Mouse (Mus musculus): Measurements from ENCODE around the gene Pcnt. TPM values are rescaled to one million over a fixed set of nuclear protein-coding genes. Genes with fewer than 3 reads are reported as not detected.

Gene Pcnt
- polyA plus RNA-seq, 1 experiment from 2014 or later = 22.5 TPM

Other genes with a start within 250 kb of the Pcnt start
- 45.3 and 49.4 TPM in 2 replicates for gene Prmt2, start 204.9 kb downstream of the Pcnt start, polyA plus RNA-seq (2016; fragmentation: Nextera tagmentation; extraction: Ambion mirVana)
- 0.23 and 0.64 TPM in 2 replicates for gene S100b, start 188.9 kb downstream of the Pcnt start, polyA plus RNA-seq (2016; fragmentation: Nextera tagmentation; extraction: Ambion mirVana)
- gene Dip2a, start 97.5 kb downstream of the Pcnt start, polyA plus RNA-seq (2016; fragmentation: Nextera tagmentation; extraction: Ambion mirVana) = 12.9 and 13.0 TPM in 2 replicates
- gene AC141477.1, start 2.3 kb downstream of the Pcnt start, polyA plus RNA-seq (2016; fragmentation: Nextera tagmentation; extraction: Ambion mirVana) = not detected in 2 replicates
- gene 2610028H24Rik, start 6.3 kb upstream of the Pcnt start, polyA plus RNA-seq (2016; fragmentation: Nextera tagmentation; extraction: Ambion mirVana) = not detected in 2 replicates
- gene Mcm3ap, start 26.1 kb upstream of the Pcnt start, polyA plus RNA-seq (2016; fragmentation: Nextera tagmentation; extraction: Ambion mirVana) = 74.7 and 86.0 TPM in 2 replicates
- gene Ybey, start 26.3 kb upstream of the Pcnt start, polyA plus RNA-seq (2016; fragmentation: Nextera tagmentation; extraction: Ambion mirVana) = 9.5 and 9.7 TPM in 2 replicates
- gene Lss, start 88.8 kb upstream of the Pcnt start, polyA plus RNA-seq (2016; fragmentation: Nextera tagmentation; extraction: Ambion mirVana) = 32.5 and 38.7 TPM in 2 replicates
- not detected in 2 replicates for gene Spatc1l, start 119.5 kb upstream of the Pcnt start, polyA plus RNA-seq (2016; fragmentation: Nextera tagmentation; extraction: Ambion mirVana)
- 0.14 TPM in 1 of 2 replicates, not detected in the other for gene Ftcd, start 132.9 kb upstream of the Pcnt start, polyA plus RNA-seq (2016; fragmentation: Nextera tagmentation; extraction: Ambion mirVana)
- gene Col6a2, start 180.8 kb upstream of the Pcnt start, polyA plus RNA-seq (2016; fragmentation: Nextera tagmentation; extraction: Ambion mirVana) = 47.6 and 54.7 TPM in 2 replicates

Measured in limb, embryonic 12.5 days (tissue).